Mouse (Mus musculus): ENCODE data around the gene Olfr1047. TPM values are rescaled to one million over a fixed set of nuclear protein-coding genes. Genes with fewer than 3 reads are reported as not detected.
"Not testable (repeated sequence)": the region's sequence is repeated elsewhere in the genome, so short reads cannot be mapped to it uniquely, and the experiment has no call there.

The Olfr1047 gene
- not detected for total RNA-seq (2021)
- long read RNA-seq, experiment 1, result 0 reads
- long read RNA-seq, experiment 2, result 0 reads

GRCm38 (mm10) chr2:86231301-86231700 is at the start of gene Olfr1047:
Gene Olfr1047 (minus strand): TSS chr2:86231401.
- no peak for DNase-seq (ENCODE audit: low spot score in 2 of 2)

GRCm38 (mm10) chr2:86278988-86279387 is 47.8 kb upstream of the Olfr1047 start, which contains the start of gene Olfr1051:
Gene Olfr1051 (minus strand): TSS chr2:86279088.
- DNase-seq (ENCODE audit: low spot score in 2 of 2), result not testable (repeated sequence)

DNA sequence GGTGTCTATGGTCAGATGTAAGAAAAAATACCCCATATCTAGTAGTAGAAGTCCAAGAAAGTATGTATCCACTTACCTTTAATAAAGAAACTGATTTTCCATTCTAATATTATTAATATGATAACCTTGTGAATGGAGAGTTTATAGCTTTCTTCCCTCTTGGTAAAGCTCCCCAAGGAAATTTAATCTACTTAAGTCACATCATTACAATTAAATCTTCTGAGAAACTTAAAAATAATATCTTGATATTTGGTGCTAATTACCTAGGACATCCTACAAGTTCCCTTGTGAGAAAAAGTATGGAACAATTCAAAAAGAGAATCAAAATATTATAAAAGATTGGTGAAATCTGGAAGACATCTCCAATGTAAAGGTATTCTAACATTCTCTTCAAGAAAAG is 27.0 kb upstream of the Olfr1047 start, which contains the start of gene Olfr1049:
TSS of gene Olfr1049 (minus strand) at position 101 of the 400 bp plus-strand sequence.
- DNase-seq (ENCODE audit: low spot score in 2 of 2), result not testable (repeated sequence)

GRCm38 (mm10) chr2:86240189-86240588 is 9.0 kb upstream of the Olfr1047 start, which contains the start of gene Olfr1048:
Gene Olfr1048 (minus strand): TSS chr2:86240289.
- DNase-seq (ENCODE audit: low spot score in 2 of 2), result no peak

DNA sequence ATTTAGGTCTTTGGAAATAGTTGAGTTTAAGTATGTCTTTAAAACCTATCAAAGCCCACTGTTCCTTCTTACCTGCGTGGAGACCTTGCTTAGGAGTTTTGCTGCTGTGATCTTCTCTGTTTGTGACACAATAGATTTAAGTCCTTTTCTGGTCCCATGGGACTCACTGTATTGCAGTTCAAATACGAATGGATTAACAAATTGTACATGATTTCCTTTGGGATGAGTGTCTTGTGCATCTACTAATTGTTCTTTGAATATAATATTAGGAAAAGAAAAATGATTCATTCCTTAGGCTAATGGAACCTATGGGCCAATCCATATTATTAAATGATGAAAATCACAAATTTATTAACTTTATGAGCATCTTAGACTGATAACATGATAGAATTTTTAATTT is 12.0 kb downstream of the Olfr1047 start, which contains the start of gene Olfr1046:
TSS of gene Olfr1046 (minus strand) at position 101 of the 400 bp plus-strand sequence.
- DNase-seq (ENCODE audit: low spot score in 2 of 2), result no peak

- DNase-seq (ENCODE audit: low spot score in 2 of 2), result no peak
Observed at GRCm38 (mm10) chr2:86202909-86203308, 28.3 kb downstream of the Olfr1047 start, which contains the start of gene Olfr1045. Gene Olfr1045 (minus strand): TSS chr2:86203009.

DNA sequence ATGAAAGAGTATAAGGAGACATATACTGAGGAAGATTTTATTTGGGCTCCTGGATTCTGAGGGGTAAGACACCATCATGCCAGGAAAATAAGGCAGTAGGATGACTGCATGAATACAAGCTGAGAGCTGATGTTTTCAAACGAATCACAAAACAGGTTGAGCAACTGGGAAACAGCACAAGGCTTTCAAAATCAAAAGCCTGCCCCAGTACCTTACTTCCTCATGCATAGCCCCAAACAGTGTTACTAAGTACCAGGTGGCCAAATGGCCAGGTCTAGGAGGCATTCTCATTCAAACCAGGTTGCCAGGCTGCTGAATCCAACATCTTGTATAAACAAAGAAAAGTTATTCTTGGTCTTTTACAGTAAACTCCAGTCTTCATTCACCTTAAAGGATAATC is 35.3 kb downstream of the Olfr1047 start:
- DNase-seq (ENCODE audit: low spot score in 2 of 2), result no peak

GRCm38 (mm10) chr2:86185583-86185982 is 45.6 kb downstream of the Olfr1047 start, which contains the start of gene Olfr52:
Gene Olfr52 (minus strand): TSS chr2:86185683.
- DNase-seq (ENCODE audit: low spot score in 2 of 2), result no peak

DNA sequence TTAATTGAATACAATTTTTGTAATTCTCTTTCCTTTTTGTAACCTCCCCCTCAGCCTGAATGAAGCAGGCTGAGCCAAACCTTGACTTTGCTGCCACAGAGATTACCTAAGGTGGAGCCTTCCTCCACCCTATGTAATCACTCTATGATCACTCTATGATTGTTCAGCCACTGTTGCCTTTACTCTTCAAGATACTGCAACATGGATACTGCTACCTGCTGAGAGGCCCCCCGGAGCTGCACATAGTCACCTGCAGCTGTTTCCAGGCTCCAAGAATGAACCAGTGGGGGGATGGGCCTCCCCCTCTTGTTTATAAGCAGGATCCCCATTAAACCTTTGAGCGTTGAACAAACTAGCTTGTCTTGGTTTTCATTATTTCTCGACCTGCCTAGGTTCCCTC is 51.3 kb downstream of the Olfr1047 start:
- no peak for DNase-seq (ENCODE audit: low spot score in 2 of 2)

DNA sequence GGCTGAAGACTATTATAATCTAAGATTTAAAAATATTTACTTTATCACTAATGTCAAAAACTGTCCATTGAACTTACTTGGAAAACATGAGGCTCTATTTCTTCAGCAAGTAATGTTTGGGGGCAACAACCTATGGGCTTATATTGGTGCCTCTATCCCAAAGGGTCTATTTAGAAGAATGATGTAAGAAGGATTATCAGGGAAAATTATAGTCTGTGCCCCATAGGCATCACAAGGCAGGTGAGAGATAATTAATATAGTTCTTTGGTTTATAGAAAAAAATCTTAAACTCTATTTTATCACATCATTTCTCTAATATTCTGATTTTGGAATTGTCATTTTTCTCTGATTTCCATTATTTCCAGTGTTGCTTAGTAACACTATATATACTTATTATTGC is 53.5 kb downstream of the Olfr1047 start, which contains the start of gene Olfr1044:
TSS of gene Olfr1044 (minus strand) at position 101 of the 400 bp plus-strand sequence.
- no peak for DNase-seq (ENCODE audit: low spot score in 2 of 2)

Other genes with a start within 250 kb of the Olfr1047 start
- not detected for gene Olfr1031, start 241.1 kb downstream of the Olfr1047 start, total RNA-seq (2021)
- not detected for gene Olfr1032, start 225.9 kb downstream of the Olfr1047 start, total RNA-seq (2021)
- not detected for gene Olfr1033, start 210.8 kb downstream of the Olfr1047 start, total RNA-seq (2021)
- gene Olfr1034, start 185.5 kb downstream of the Olfr1047 start, total RNA-seq (2021), result not detected
- gene Olfr1036, start 157.4 kb downstream of the Olfr1047 start, total RNA-seq (2021), result not detected
- gene Olfr1037, start 144.0 kb downstream of the Olfr1047 start, total RNA-seq (2021), result not detected
- not detected for gene Olfr1039, start 95.5 kb downstream of the Olfr1047 start, total RNA-seq (2021)
- not detected for gene Olfr1040, start 84.7 kb downstream of the Olfr1047 start, total RNA-seq (2021)
- not detected for gene Olfr1042, start 69.6 kb downstream of the Olfr1047 start, total RNA-seq (2021)
- gene Olfr1043, start 63.9 kb downstream of the Olfr1047 start, total RNA-seq (2021), result not detected
- gene Olfr1044, start 53.6 kb downstream of the Olfr1047 start, total RNA-seq (2021), result not detected
- not detected for gene Olfr52, start 45.7 kb downstream of the Olfr1047 start, total RNA-seq (2021)
- gene Olfr1045, start 28.4 kb downstream of the Olfr1047 start, total RNA-seq (2021), result not detected
- gene Olfr1046, start 12.1 kb downstream of the Olfr1047 start, total RNA-seq (2021), result not detected
- not detected for gene Olfr1048, start 8.9 kb upstream of the Olfr1047 start, total RNA-seq (2021)
- not detected for gene Olfr1049, start 26.9 kb upstream of the Olfr1047 start, total RNA-seq (2021)
- gene Olfr1051, start 47.7 kb upstream of the Olfr1047 start, total RNA-seq (2021), result not detected
- not detected for gene Olfr1052, start 61.1 kb upstream of the Olfr1047 start, total RNA-seq (2021)
- not detected for gene Olfr1053, start 83.9 kb upstream of the Olfr1047 start, total RNA-seq (2021)
- not detected for gene Olfr1054, start 104.0 kb upstream of the Olfr1047 start, total RNA-seq (2021)
- gene Olfr1055, start 118.9 kb upstream of the Olfr1047 start, total RNA-seq (2021), result not detected
- gene Olfr1056, start 131.1 kb upstream of the Olfr1047 start, total RNA-seq (2021), result not detected
- not detected for gene Olfr1057, start 147.0 kb upstream of the Olfr1047 start, total RNA-seq (2021)
- not detected for gene Olfr1058, start 157.2 kb upstream of the Olfr1047 start, total RNA-seq (2021)
- not detected for gene Olfr1061, start 182.6 kb upstream of the Olfr1047 start, total RNA-seq (2021)
- not detected for gene Olfr1062, start 195.3 kb upstream of the Olfr1047 start, total RNA-seq (2021)
- gene Olfr1065, start 219.2 kb upstream of the Olfr1047 start, total RNA-seq (2021), result not detected
- not detected for gene Olfr1066, start 224.9 kb upstream of the Olfr1047 start, total RNA-seq (2021)